ENCODE assay signal across 25 mouse cellular contexts in genomic region chr11:68440100-68440499, GRCm38 (mm10).
"Had no signal": no experiment of that assay in that cellular context is flagged by ENCODE, and none has a peak within 500 bp of the region (broad histone marks: within the 10 kb centered on the region; RNA-seq: fewer than 3 reads in every experiment).

No protein-coding gene starts in this region.

- H3K4me2 ChIP-seq: limb, embryonic 12.5 days; limb, embryonic 15.5 days; liver, embryonic 11.5 days; lung, embryonic 15.5 days; midbrain, embryonic 13.5 days had no signal

- H3K27me3 ChIP-seq: limb, embryonic 12.5 days; limb, embryonic 15.5 days; lung, embryonic 15.5 days; midbrain, embryonic 13.5 days had no signal

- H3K36me3 ChIP-seq: limb, embryonic 12.5 days; limb, embryonic 15.5 days; lung, embryonic 15.5 days; midbrain, embryonic 10.5 days; midbrain, embryonic 13.5 days had no signal

- H3K9ac ChIP-seq: limb, embryonic 12.5 days; limb, embryonic 15.5 days; liver, embryonic 14.5 days; liver, postnatal 0 days; lung, embryonic 15.5 days; midbrain, embryonic 13.5 days had no signal

- H3K27ac ChIP-seq: kidney, postnatal 0 days; left cerebral cortex, adult 2 months; limb, embryonic 12.5 days; limb, embryonic 15.5 days; liver, embryonic 14.5 days; lung, embryonic 15.5 days; midbrain, embryonic 10.5 days; midbrain, embryonic 13.5 days; stomach, postnatal 0 days had no signal

- ATAC-seq: liver, postnatal 0 days; midbrain, embryonic 13.5 days; midbrain, embryonic 16.5 days had no signal

- H3K4me1 ChIP-seq: limb, embryonic 12.5 days; limb, embryonic 15.5 days; lung, embryonic 15.5 days; megakaryocyte, embryonic 14.5 days; midbrain, embryonic 13.5 days had no signal

- H3K4me3 ChIP-seq: left cerebral cortex, adult 2 months; limb, embryonic 12.5 days; limb, embryonic 15.5 days; lung, embryonic 15.5 days; megakaryocyte, embryonic 14.5 days; midbrain, embryonic 10.5 days; midbrain, embryonic 13.5 days had no signal

- DNase-seq: kidney, adult 2 months; kidney, postnatal 36 days; layer of hippocampus, postnatal 36 days; left cerebral cortex, postnatal 4 days; liver, postnatal 0 days; lung, postnatal 14 days; lung, postnatal 4 days; right cerebral cortex, adult 18-20 months; right cerebral cortex, postnatal 14 days; right cerebral cortex, postnatal 4 days; thymus, adult 2 months; thymus, postnatal 14 days; thymus, postnatal 4 days had no signal

- H3K9me3 ChIP-seq: limb, embryonic 12.5 days; limb, embryonic 15.5 days; lung, embryonic 15.5 days; megakaryocyte, embryonic 14.5 days; midbrain, embryonic 10.5 days; midbrain, embryonic 13.5 days had no signal
